Mouse (Mus musculus): ENCODE results near the gene Nelfcd.
A peak's percentile ranks its signal among the peaks of the same experiment; 100 is the strongest.

Nelfcd gene

DNA sequence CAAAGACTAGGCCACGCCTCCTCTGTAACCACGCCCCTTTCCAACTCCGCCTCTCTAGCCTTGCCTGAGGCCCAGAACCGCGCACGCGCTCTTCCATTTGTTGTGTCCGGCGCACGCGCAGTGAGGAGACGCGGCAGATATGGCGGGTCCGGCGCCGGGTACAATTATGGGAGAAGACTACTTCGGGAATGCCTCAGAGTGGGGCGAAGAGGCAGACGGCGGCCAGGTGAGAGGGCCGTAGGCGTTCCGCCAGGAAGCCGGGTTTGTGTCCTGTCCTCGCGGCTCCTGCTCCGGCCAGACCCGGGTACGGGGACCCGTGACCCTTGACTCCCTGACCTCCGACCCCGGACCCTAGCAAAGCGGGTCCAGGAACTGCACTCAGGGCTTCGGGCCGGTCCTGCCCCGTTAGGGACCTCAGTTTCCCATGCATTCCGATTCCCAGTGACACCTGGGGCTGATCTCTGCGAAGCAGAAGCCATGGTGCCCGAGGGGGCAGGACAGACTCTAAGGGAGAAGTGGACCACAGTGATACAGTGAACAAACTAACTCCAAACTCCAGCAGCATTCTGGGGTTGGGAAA, at the start of gene Nelfcd:
Nelfcd (plus strand) TSS at position 74 of the 580 bp plus-strand sequence.
- DNase-seq (ENCODE audit: low read depth, low spot score): peak; percentile 99

DNA sequence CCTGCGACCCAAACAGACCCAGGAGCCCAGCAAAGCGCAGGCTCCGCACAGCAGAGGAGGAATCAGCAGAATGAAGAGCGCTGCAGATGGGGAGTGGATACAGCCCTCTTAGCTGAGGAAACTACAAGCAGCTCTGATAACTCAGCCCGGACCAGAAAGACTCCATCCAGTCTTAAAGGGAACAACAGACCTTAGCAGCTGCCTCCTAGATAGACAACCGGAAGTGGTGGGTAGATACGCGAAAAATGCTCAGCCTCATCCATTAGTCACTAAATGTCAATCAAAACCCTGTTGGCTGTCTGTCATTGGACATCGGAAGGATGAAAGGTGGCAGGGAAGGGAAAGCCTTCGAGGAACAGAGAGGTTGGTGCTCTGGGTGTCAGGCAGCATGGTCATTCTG, 49.0 kb upstream of the Nelfcd start:
- no peak for DNase-seq (ENCODE audit: low read depth, low spot score)

DNA sequence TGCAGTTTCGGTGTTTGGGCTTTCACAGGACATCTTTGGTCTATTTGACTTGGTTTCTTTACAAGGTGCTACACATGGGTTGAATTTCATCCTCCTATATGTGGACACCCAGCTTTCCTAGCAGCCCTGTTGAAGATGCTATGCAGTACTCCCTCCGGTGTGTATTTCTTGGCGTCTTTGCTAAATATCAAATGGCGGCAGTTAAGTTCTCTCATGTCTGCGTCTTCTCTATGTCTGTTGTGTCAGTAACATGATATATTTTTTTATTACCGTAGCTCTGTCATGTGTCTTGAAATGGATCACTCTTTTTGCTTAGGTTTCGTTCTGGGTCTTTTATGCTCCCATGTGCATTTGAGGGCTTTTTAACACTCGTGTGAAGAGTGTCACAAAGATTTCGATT, 34.6 kb upstream of the Nelfcd start:
- no peak for DNase-seq (ENCODE audit: low read depth, low spot score)

DNA sequence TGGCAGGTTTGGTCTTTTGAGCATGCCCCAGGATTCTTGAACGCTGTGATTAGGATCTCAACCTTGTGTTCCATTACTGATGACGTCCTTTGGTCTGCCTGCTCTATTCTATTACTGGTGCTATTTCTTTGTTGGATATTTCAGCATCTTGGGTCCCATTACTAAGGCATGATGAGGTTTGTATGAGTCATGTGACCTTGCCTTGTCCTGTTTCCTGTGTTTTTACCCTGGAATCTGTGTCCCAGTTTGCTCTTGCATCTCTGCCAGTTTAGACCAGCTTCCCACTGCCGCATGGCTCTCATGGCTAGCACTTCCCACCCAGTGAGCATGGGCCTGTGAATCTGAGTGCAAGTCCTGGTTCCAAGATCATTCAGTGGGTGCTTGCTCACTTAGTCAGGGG, 23.7 kb upstream of the Nelfcd start:
- DNase-seq (ENCODE audit: low read depth, low spot score): no peak

DNA sequence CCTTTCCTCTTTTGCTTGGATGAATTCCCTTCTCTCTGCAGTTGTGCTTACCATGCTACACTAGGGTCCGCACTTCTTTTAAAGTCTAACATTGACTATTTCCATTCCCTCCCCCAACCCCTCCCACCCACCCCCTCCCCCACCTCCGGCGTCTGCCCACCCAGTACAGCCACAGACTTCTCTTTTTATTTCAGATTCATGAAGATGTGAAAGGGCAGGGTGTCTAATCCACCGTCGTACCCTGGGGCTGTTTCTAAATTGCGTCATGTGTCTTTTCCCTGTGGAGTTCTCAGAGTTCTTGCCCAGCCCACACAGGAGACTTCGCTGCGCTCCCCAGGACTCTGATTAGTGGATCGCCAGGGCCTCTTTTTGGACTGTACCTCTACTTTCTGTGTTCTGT, 23.1 kb upstream of the Nelfcd start:
- no peak for DNase-seq (ENCODE audit: low read depth, low spot score)

DNA sequence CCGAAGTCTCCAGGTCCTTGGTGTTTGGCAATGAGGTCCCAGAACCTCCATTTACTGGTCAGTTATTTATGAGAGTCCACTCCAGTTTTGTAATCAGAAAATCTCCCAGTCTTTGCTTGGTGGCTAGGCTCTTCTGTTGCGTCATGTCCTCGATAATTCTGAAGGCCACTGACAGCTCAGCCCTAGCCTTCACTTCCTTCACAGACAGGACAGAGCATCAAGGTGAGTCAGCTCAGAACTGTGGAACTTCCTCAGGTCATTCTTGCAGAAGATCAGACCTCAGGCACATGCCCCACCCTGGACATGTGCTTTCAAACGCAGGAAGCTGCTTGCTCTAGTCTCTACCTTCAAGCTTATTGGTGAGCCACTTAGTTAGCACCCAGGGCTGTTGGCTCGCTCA, 22.2 kb upstream of the Nelfcd start:
- no peak for DNase-seq (ENCODE audit: low read depth, low spot score)

DNA sequence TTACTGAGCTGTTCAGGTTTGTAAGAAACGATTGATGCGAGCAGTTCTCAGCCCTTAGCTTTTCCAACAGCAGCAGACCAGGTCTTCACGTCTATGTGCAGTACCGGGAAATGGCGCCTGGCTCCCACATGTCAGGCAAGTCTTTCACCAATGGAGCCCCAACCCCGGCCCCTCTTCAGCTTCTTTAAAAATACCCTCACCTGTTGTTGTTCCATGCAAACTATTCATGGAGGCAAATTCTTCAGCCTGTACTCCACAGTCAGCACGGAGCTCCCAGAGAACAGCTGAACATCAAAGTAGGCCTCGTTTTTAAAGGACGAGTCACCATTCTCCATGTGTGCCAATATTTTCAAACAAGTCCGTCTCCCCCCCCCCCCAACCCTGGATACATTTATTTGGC, 19.0 kb upstream of the Nelfcd start:
- DNase-seq (ENCODE audit: low read depth, low spot score): no peak

DNA sequence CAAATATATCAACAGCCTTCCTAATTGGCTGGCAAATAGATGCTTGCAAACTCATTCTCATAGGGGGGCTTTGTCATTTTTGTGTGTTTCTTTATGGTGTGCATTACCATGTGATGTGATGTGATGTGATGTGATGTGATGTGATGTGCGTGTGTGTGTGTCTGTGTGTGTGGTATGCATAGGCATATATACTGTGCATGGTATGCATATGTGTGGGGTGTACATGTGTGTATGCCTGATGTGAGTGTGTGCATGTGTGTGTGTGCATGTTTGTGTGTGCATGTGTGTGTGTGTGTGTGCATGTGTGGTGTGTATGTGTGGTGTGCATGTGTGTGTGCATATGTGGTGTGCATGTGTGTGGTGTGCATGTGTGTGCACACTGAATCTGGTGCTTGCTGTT, 18.5 kb upstream of the Nelfcd start:
- DNase-seq (ENCODE audit: low read depth, low spot score): no peak

DNA sequence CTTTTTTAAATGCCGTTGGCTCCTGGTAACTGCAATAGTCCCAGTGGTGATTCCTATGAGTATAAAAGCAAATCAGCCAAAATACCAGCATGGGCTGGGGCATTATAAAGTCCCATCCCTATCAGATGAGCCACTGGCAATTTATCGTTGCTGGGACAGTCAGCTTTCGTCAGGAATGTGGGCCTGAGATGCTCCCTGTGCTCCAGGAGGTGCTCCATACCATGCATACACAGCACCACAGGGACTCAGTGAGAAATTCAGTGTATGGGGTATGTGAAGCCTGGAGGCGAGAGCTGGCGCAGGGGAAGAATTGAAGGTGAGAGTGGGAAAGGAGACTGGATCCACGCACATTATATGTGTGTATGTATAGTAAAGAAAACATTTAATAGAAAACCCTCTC, 17.7 kb upstream of the Nelfcd start:
- DNase-seq (ENCODE audit: low read depth, low spot score): no peak

DNA sequence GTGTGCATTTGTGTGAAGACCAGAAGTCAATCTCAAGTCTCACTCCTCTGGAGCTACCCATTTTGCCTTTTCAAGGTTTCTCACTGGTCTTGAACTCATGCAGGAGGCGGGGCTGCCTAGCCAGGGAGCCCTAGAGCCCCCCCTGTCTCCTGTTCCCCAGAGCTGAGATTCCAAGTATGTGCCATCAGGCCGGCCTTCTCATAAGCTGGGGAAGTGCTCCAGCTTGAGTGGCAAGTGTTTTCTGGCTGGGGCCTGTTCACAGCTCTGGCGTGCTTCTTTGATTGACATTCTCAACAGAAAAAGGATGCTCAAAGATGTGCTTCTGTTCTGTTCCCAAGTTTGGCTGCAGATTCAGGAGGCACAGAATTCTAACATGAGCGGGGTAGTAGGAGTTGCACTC, 15.2 kb upstream of the Nelfcd start:
- no peak for DNase-seq (ENCODE audit: low read depth, low spot score)

DNA sequence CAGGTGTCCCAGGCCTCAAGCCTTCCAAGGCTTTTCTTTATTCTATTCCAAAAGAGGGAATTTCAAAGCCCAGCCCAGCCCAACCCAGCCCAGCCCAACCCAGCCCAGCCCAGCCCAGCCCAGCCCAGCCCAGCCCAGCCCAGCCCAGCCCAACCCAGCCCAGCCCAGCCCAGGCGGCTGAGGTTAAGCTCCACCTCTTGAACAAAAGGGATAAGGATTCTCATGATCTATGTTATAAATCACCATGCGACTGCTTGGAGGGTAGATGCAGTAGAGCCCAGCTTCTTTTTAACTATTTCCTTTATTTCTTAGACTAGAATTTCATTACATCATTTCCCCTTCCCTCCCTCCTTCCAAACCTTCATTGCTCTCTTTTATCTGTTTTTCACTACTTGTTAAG, 5.4 kb upstream of the Nelfcd start:
- DNase-seq (ENCODE audit: low read depth, low spot score): no peak

DNA sequence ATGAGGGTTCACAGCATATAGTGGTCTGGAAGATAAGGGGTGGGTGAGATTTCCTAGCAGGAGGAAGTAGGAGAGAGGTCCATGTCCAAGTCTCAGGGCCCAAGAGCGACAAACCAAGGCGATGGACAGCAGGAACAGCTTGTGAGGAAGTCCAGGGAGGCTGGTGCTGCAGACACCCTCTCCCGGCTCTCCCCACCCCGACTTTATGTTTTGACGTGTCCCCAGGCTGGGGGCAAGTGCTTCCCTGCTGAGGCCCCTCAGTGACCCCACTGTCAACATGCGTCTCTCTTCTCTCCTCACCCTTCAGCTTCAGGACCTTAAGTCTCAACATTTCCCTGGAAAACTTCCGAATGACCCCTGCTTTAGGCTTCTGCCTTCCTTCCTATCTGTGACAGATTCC, 2.5 kb upstream of the Nelfcd start:
- DNase-seq (ENCODE audit: low read depth, low spot score): no peak

DNA sequence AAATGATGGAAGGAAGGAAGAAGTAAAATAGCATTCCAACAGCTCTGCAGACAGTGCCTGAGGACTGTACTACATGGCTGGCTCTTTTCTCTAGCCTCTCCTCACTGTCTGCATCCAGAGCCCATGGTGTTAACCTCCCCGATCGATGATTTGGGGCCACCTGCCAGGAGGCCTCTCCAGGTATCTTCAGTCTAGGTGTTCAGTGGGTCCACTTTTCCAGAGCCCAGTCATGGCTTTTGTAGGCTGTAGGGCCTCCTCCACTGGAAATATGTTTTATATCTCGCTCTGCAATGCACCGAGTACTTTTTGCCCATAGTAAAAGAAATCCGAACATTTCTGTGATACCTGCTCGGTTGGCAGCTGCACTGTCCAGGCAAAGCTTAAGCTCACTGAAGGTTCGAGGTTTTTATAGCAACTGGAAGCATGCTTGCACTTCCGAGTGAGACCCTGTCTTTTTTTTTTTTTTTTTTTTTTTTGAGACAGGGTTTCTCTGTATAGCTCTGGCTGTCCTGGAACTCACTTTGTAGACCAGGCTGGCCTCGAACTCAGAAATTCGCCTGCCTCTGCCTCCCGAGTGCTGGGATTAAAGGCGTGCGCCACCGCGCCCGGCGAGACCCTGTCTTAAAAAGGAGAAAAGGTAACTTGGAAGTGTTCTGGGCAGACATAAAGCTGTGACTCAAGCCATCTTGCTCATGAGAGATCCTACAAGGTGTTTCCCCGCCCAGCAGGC, 438 bp upstream of the Nelfcd start:
- no peak for DNase-seq (ENCODE audit: low read depth, low spot score)

DNA sequence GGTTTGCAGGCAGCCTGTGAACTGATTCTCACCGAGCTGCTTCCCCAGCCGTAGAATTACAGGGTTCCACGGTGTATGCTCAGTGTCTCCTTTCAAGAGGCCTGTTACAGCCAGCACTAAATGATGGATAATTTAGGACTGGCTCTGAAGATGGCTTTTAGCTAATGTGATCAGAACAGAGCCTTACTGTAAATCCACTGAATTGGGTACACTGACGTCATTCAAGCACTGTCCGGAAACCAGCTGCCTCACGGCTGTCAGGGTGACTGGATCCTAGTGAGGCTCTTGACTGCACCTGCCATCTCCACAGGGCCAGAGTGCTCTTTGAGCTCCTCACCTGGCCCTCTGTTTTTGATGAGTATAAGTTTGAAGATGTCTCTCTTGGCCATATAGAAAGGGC, 5.5 kb downstream of the Nelfcd start:
- no peak for DNase-seq (ENCODE audit: low read depth, low spot score)

DNA sequence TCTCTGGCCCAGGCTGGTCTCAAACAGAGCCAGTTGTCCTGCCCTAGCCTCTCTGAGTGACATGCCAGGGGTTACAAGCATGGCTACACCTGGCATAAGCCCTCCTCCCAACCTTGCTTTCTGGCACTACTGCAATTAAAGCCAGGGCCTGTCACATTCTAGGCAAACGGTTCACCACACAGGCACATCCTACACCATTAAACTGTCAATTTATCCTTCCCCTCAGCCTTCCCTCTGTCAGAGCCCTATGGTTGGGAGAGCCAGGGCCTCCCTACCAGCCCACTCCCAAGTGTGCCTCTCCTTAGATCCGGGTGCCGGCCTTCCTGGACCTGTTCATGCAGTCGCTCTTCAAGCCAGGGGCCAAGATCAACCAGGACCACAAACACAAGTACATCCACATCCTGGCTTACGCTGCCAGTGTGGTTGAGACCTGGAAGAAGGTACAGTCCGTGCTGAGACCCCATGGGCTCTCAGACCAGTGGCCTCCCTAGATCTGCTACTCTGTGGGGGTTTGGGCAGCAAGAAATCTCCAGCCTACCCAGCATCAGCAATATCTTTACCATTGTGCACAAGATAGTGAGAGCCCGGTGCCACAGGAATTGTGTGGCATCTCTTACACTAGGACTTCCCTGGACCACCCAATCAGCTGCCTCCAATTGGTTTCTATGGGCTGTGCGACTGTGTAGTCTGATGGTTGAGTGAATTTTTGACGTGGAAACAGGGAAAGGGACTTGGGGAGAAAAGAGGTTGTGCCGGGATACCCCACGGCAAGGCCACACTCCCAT, 8.9 kb downstream of the Nelfcd start:
- DNase-seq (ENCODE audit: low read depth, low spot score): no peak

DNA sequence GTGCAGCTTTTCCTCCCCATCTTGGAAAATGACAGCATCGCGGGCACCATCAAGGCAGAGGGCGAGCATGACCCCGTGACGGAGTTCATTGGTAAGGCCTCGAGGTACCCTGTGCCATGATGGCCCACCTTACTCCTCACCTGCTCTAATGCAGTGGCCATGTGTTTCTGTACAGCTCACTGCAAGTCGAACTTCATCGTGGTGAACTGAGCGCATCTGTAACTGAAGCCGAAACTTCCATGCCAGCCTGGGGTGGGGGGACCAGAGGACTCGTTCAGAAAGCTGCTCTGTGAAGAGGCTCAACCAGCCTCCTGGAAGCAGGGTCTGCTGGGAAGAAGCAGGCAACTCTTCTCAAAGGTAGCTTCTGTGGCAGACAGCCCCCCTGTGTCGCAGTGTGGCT, 11.3 kb downstream of the Nelfcd start:
- no peak for DNase-seq (ENCODE audit: low read depth, low spot score)

DNA sequence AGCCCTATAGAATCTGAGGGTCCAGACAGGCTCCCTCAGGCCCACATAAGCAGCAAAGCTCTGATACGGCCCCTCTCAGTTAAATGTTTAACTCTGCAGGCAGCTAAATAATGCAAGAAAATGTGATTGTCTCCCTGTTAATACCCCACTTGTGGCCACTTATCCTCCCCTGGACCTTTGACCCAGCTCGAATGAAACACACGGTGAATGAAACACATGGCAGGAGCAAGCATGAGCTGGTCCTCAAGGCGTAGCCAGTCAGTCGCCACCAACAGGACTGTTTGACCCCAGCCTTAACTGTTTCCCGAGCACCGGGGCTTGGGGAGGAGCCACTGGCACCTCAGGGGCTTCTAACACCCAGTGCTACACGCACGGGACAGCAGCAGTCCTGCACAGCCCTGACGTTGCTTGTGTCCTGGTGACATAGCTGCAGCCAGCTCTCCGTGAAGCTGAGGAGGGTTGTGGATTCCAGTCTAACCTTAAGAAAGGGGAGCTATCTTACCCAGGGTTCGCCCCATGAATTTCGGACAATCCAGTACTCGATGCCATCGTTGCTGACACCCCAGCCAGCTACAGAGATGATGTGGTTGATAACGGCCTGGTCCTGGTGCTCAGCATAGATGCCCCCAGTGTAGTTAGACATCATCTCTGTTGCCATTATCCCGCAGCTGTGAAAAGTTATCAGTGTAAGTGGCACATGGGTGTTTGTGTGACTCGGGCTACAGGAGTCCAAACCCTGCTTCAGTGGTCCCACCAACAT, 12.7 kb downstream of the Nelfcd start:
- no peak for DNase-seq (ENCODE audit: low read depth, low spot score)

DNA sequence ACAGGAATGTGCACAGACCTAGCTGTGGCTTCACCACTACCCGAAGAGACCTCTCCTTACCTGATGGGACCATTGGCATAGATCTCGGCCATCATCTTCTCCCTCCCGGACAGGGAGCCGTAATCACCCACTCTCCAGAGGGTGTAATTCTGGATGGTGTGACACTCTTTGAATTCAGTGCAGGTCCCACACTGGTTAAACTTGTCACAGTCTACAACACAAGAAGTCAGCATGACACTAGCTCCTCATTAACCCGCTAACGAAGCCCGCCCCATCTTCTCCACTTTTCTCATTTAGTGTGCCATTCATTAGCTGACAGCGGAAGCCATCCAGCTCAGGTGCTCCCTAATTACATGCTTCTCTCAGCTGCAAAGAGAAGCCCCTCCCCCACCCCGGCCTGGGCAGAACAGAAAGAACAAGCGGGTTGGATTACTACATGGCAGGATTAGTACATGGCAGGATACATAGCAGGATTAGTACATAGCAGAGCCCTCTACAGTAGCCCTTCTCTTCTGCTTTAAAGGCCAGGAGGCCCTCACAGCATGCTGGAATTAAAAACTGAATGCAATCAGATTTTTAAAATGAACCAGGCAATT, 13.5 kb downstream of the Nelfcd start:
- no peak for DNase-seq (ENCODE audit: low read depth, low spot score)

DNA sequence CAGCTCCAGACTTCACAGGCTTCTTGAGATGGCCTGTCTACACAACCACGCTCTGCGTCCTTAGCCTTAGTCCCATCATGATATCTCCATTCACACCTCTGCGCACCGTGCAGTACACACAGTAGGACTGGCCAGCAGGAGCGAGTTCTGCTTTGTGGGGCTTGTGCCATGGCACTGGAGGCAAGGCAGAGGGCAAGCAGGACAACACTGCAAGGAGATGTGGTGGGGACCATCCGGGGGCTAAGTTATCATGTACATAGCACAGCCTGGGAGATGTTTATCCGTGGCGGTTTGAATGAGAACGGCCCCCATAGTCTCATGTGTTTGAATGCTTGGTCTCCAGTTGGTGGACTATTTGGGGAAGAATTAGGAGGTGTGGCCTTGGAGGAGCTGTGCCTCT, 19.3 kb downstream of the Nelfcd start:
- no peak for DNase-seq (ENCODE audit: low read depth, low spot score)

DNA sequence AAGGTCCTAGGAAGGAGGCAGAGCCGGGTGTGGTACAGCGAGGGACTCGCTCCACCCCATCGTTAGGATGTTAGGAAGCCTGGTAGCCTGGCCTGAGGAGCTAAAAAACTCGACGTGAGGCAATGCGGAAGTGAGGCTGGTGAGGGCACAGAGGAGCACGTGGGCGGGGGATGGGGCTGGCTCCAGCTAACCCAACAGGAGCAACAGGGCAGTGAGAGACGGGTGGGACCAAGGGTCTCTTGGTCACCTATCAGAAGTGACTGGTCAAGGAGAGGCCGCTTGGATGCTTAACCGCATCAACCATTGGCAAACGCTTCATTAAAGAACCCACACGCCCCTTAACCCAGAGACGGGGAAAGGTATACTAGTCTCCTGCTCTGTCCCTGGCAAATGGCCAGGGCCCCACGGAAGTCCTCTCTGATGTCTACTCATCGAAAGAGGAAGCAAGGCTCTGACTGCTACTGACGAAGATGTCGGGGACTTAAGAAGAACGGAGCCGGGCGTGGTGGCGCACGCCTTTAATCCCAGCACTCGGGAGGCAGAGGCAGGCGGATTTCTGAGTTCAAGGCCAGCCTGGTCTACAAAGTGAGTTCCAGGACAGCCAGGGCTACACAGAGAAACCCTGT, 20.6 kb downstream of the Nelfcd start:
- peak; percentile 34 for DNase-seq (ENCODE audit: low read depth, low spot score)

DNA sequence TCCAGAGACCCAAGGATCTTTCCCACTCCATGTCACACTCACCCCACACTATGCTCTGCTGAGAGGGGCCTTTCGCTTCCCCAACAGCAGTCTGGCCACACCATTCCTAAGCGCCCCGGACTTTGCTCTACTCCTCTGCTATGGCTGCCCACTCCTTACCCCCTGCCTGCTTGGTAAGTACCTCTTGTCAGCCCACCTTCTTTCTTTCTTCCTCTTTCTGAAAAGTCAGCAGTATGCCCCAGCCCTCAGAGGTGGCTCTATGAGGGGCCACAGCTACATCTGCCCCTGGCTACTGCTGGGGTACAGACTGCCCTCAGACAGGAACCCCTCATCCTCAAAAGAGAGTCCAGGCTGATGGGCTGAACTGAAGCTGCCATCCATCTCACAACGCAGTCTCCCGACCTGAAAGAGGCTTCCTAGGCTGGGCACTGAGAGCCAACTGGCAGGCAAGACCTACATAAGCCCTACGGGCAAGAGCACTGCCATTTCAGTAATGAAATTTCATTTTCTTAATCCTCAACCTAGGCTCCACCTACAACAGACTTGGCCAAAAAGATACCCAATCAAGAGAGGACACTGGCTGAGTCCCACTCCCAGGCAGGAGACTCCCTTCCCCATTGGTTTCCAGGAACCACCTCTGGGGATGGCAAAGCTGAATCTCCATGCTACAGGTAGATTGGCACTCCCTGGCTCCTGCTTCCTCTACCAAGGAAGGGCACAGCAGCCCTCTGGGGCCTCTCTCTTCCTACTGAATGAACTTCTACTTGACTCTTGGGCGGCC, 21.5 kb downstream of the Nelfcd start:
- DNase-seq (ENCODE audit: low read depth, low spot score): no peak

Data from CD4-positive, CD25-positive, alpha-beta regulatory T cell, adult 2 months (primary cell).